Mouse (Mus musculus): Measurements from ENCODE around the gene Bsn. TPM values are rescaled to one million over a fixed set of nuclear protein-coding genes. Genes with fewer than 3 reads are reported as not detected.

Bsn gene
- polyA plus RNA-seq (2015; fragmentation: Illumina TruSeq; extraction: RNeasy Lipid Tissue Mini Kit (QIAGEN cat#74804); ENCODE audit: insufficient read depth, low read depth, low replicate concordance), result 0.48 TPM

DNA sequence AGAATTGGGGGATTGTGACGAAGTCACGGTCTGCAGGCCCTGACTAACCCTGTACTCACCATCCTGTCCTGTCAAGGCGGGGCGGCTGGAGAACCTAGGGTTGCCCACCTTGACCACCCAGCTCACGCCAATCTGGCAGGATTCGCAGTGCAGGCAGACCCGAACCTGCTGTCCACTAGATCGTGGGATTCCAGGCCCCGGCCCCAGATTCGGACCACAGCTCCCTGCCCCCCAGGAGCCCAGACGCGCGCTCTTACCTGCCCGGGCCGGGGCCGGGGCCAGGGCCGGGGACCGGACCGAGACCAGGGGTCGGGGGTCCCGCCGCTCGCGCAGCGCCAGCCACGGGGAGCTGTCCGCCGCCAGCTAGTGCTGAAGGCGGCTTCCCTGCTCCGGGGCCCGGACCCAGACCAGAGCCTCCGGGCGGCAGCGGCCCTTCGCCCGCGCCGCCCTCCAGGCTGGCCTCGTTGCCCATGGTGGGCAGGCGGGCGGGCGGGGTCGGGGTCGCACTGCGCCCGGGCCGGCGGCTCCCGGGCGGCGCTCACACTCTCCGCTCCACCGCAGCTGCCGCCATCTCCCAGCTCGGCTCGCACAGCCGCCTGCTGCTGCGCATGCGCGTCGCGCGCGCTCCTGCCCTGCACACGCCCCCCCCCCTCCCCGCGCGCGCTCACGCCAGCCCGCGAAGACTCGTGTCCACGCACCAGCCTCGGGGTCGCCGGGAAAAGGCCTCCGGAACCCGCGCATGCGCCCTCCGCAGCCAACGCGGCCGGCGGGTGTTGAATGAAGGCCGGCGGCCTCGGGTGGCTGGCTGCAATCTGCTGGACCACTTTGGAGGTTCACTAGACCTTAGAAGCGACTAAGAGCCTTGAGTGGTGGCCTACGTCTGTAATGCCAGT, at the start of gene Bsn:
Bsn (minus strand) TSS at position 598 of the 893 bp plus-strand sequence.

DNA sequence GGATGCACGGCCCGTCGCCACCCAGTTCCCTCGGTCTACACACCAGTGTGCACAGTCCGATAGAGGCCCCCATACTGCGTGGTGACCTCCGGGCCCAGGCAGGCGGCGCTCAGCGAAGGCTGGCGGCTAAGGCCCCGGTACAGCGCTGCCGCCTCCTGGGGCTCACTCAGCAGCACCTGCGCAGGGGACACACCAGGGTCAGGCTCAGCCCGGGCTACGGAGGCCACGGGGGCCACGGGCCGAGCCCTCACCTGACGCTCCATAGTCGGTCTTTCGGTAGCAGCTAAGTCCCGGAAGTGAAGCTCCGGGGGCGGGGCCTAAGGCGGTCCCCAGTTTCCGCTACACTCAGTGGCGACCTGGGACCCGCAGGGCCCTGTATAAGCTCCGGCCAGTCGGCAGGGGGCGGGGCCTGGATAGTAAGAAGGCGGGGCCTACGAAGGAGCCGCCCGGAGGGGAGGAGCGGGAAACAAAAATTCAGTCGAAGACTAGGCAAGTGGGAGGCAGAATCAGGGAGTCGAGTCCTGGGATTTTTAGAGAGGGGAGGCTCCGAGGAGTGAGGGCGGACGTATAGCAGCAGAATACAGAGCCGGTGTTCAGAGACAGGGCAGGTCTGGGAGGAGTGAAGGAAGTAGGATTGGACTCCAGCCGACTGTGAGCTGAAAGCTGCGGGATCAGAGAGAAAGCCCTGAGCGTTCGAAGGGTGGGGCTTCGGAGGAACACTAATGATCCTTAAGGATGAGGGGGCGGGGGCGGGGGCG, 95.8 kb downstream of the Bsn start, which contains the start of gene Apeh:
Apeh (minus strand) TSS at position 423 of the 758 bp plus-strand sequence.

DNA sequence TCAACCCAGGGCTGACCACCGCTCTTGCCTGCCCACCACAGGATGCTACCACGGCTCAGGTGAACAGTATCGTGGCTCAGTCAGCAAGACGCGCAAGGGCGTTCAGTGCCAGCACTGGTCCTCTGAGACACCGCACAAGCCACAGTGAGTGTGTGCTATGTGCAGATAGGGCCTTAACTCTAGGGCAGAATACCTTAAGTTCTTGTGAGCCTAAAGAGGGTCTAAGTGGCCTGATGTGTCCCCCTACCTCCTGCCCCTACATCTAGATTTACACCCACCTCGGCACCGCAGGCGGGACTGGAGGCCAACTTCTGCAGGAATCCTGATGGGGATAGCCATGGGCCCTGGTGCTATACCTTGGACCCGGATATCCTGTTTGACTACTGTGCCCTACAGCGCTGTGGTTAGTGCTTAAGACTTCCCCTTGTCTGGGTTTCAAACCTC, 107.2 kb downstream of the Bsn start, which contains the start of gene Rnf123:
Rnf123 (minus strand) TSS at position 359 of the 444 bp plus-strand sequence.

DNA sequence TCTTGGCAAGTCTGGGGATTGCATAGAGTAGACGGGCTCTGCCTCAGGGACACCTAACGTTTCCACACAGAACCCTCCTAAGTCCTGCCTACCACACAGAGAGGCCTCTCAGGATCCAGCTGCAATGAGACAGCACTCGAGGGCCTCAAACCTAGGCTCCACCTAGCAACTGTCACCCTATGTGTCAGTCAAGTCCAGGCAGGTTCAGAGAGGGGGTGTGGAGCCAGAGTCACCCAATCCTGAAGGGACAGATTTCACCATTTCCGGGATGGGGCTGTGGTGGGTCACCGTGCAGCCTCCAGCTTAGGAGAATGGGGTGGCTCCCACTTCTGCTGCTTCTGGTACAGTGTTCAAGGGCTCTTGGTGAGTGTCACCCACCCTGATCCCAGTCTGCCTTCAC, 110.0 kb downstream of the Bsn start, which contains the start of gene Mst1:
Mst1 (plus strand) TSS at position 269 of the 400 bp plus-strand sequence.

DNA sequence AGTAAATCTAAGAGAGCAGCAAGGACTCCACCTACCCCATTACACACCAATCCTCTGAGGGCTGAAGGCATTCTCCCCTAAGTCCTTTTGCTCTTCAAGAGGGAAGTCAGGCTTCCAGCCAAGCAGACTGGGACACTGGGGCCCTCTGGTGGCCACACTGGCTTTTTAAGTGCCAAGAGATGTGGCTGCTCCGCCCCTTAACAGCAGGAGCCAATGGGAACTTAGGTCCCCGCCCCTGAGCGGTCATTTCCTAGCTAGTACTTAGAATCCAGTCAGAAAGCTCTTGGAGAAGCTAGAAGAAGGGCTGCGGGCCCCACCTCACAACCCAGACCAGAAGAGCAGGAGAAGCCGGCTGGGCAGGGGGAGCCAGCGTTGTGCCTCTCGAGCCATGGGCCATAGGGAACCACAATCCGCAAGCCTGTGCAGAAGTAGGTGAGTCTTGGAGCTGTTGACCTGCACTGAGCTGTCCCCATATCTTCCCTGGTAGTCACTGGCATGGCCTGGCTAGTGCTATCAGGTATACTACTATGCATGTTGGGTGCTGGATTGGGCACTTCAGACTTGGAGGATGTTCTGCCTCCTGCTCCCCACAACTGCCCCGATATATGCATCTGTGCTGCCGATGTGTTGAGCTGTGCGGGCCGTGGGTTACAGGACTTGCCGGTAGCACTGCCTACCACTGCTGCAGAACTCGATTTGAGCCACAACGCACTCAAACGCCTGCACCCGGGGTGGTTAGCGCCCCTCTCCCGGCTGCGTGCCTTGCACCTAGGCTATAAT, 137.1 kb downstream of the Bsn start, which contains the start of gene Amigo3:
Amigo3 (plus strand) TSS at position 275 of the 780 bp plus-strand sequence.

DNA sequence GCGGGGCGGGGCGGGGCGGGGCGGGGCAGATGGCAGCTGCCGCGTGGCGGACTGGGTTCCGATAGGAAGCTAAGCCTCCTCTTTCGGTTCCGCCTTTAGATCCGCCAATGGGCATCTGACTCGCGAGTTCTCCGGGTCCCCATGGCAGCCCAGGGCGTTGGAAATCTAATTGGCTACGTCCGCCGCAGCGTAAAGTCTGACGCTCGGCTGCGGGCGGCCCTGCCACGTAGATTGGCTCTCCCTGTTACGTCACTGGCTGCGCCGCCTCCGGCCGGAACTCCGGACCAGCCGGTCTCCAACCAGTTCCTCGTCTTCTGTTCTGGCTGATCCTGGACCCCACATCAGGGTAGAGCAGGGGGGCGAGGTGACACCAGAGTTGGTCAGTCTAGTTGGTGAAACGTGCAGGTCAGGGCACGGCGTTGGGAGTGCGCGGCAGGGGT, 141.1 kb downstream of the Bsn start, which contains the start of gene Gmppb:
Gmppb (plus strand) TSS at position 227 of the 440 bp plus-strand sequence.

Other genes starting within 250 kb of the Bsn start
- gene Traip, start 240.2 kb downstream of the Bsn start, polyA plus RNA-seq (2015; fragmentation: Illumina TruSeq; extraction: RNeasy Lipid Tissue Mini Kit (QIAGEN cat#74804); ENCODE audit: insufficient read depth, low read depth, low replicate concordance), result not detected
- gene Uba7, start 214.9 kb downstream of the Bsn start, polyA plus RNA-seq (2015; fragmentation: Illumina TruSeq; extraction: RNeasy Lipid Tissue Mini Kit (QIAGEN cat#74804); ENCODE audit: insufficient read depth, low read depth, low replicate concordance), result 17.0 TPM
- not detected for gene Gm20661, start 207.3 kb downstream of the Bsn start, polyA plus RNA-seq (2015; fragmentation: Illumina TruSeq; extraction: RNeasy Lipid Tissue Mini Kit (QIAGEN cat#74804); ENCODE audit: insufficient read depth, low read depth, low replicate concordance)
- gene Inka1, start 204.5 kb downstream of the Bsn start, polyA plus RNA-seq (2015; fragmentation: Illumina TruSeq; extraction: RNeasy Lipid Tissue Mini Kit (QIAGEN cat#74804); ENCODE audit: insufficient read depth, low read depth, low replicate concordance), result 3.5 TPM
- gene Cdhr4, start 197.9 kb downstream of the Bsn start, polyA plus RNA-seq (2015; fragmentation: Illumina TruSeq; extraction: RNeasy Lipid Tissue Mini Kit (QIAGEN cat#74804); ENCODE audit: insufficient read depth, low read depth, low replicate concordance), result not detected
- gene Gm20662, start 194.0 kb downstream of the Bsn start, polyA plus RNA-seq (2015; fragmentation: Illumina TruSeq; extraction: RNeasy Lipid Tissue Mini Kit (QIAGEN cat#74804); ENCODE audit: insufficient read depth, low read depth, low replicate concordance), result not detected
- 29.1 TPM for gene Ip6k1, start 187.9 kb downstream of the Bsn start, polyA plus RNA-seq (2015; fragmentation: Illumina TruSeq; extraction: RNeasy Lipid Tissue Mini Kit (QIAGEN cat#74804); ENCODE audit: insufficient read depth, low read depth, low replicate concordance)
- 11.7 TPM for gene Gmppb, start 141.1 kb downstream of the Bsn start, polyA plus RNA-seq (2015; fragmentation: Illumina TruSeq; extraction: RNeasy Lipid Tissue Mini Kit (QIAGEN cat#74804); ENCODE audit: insufficient read depth, low read depth, low replicate concordance)
- gene Amigo3, start 137.2 kb downstream of the Bsn start, polyA plus RNA-seq (2015; fragmentation: Illumina TruSeq; extraction: RNeasy Lipid Tissue Mini Kit (QIAGEN cat#74804); ENCODE audit: insufficient read depth, low read depth, low replicate concordance), result 1.6 TPM
- not detected for gene Mst1, start 109.9 kb downstream of the Bsn start, polyA plus RNA-seq (2015; fragmentation: Illumina TruSeq; extraction: RNeasy Lipid Tissue Mini Kit (QIAGEN cat#74804); ENCODE audit: insufficient read depth, low read depth, low replicate concordance)
- gene Rnf123, start 107.0 kb downstream of the Bsn start, polyA plus RNA-seq (2015; fragmentation: Illumina TruSeq; extraction: RNeasy Lipid Tissue Mini Kit (QIAGEN cat#74804); ENCODE audit: insufficient read depth, low read depth, low replicate concordance), result 23.7 TPM
- 40.1 TPM for gene Apeh, start 95.8 kb downstream of the Bsn start, polyA plus RNA-seq (2015; fragmentation: Illumina TruSeq; extraction: RNeasy Lipid Tissue Mini Kit (QIAGEN cat#74804); ENCODE audit: insufficient read depth, low read depth, low replicate concordance)
- 15.5 TPM for gene Dag1, start 73.6 kb upstream of the Bsn start, polyA plus RNA-seq (2015; fragmentation: Illumina TruSeq; extraction: RNeasy Lipid Tissue Mini Kit (QIAGEN cat#74804); ENCODE audit: insufficient read depth, low read depth, low replicate concordance)
- 4.3 TPM for gene Nicn1, start 100.0 kb upstream of the Bsn start, polyA plus RNA-seq (2015; fragmentation: Illumina TruSeq; extraction: RNeasy Lipid Tissue Mini Kit (QIAGEN cat#74804); ENCODE audit: insufficient read depth, low read depth, low replicate concordance)
- gene Amt, start 106.5 kb upstream of the Bsn start, polyA plus RNA-seq (2015; fragmentation: Illumina TruSeq; extraction: RNeasy Lipid Tissue Mini Kit (QIAGEN cat#74804); ENCODE audit: insufficient read depth, low read depth, low replicate concordance), result 5.3 TPM
- 65.0 TPM for gene Rhoa, start 115.7 kb upstream of the Bsn start, polyA plus RNA-seq (2015; fragmentation: Illumina TruSeq; extraction: RNeasy Lipid Tissue Mini Kit (QIAGEN cat#74804); ENCODE audit: insufficient read depth, low read depth, low replicate concordance)
- 17.3 TPM for gene Tcta, start 115.8 kb upstream of the Bsn start, polyA plus RNA-seq (2015; fragmentation: Illumina TruSeq; extraction: RNeasy Lipid Tissue Mini Kit (QIAGEN cat#74804); ENCODE audit: insufficient read depth, low read depth, low replicate concordance)
- gene Gpx1, start 148.5 kb upstream of the Bsn start, polyA plus RNA-seq (2015; fragmentation: Illumina TruSeq; extraction: RNeasy Lipid Tissue Mini Kit (QIAGEN cat#74804); ENCODE audit: insufficient read depth, low read depth, low replicate concordance), result 93.4 TPM
- 34.3 TPM for gene Usp4, start 157.5 kb upstream of the Bsn start, polyA plus RNA-seq (2015; fragmentation: Illumina TruSeq; extraction: RNeasy Lipid Tissue Mini Kit (QIAGEN cat#74804); ENCODE audit: insufficient read depth, low read depth, low replicate concordance)
- gene 1700102P08Rik, start 202.4 kb upstream of the Bsn start, polyA plus RNA-seq (2015; fragmentation: Illumina TruSeq; extraction: RNeasy Lipid Tissue Mini Kit (QIAGEN cat#74804); ENCODE audit: insufficient read depth, low read depth, low replicate concordance), result 1.3 TPM
- not detected for gene Ccdc36, start 238.1 kb upstream of the Bsn start, polyA plus RNA-seq (2015; fragmentation: Illumina TruSeq; extraction: RNeasy Lipid Tissue Mini Kit (QIAGEN cat#74804); ENCODE audit: insufficient read depth, low read depth, low replicate concordance)
- gene BC048562, start 246.1 kb upstream of the Bsn start, polyA plus RNA-seq (2015; fragmentation: Illumina TruSeq; extraction: RNeasy Lipid Tissue Mini Kit (QIAGEN cat#74804); ENCODE audit: insufficient read depth, low read depth, low replicate concordance), result not detected